Mouse (Mus musculus) liver, adult 2 months (tissue): ENCODE data around the gene Adgrv1. TPM values are rescaled to one million over a fixed set of nuclear protein-coding genes. Genes with fewer than 3 reads are reported as not detected.

Experiments used
- DNase-seq: peaks from one replicate; pipeline ENCODE4 v3.0.0-alpha.2; 2011; ENCODE audit warnings: low read depth, low spot score; ENCODE audit errors: extremely low read depth
- H3K27ac ChIP-seq: fragments of 200-500 bp; replicated peaks from 2 replicates; pipeline ENCODE4 v1.5.1; 2012; ENCODE audit warnings: low read depth, mild to moderate bottlenecking, control low read depth, inconsistent platforms, low read length; ENCODE audit not compliant: insufficient read depth
- H3K27me3 ChIP-seq: fragments of 200-500 bp; 2 replicates; pipeline ENCODE4 v1.6.1; 2012; ENCODE audit warnings: mild to moderate bottlenecking, moderate library complexity, low read length, inconsistent platforms; ENCODE audit not compliant: control insufficient read depth, insufficient read depth
- H3K36me3 ChIP-seq: fragments of 200-500 bp; 2 replicates; pipeline ENCODE4 v1.6.1; 2012; ENCODE audit warnings: low read length, inconsistent platforms; ENCODE audit not compliant: control insufficient read depth, insufficient read depth
- H3K4me1 ChIP-seq: fragments of 200-500 bp; 2 replicates; pipeline ENCODE4 v1.6.1; 2011; ENCODE audit warnings: low read length; ENCODE audit not compliant: control insufficient read depth, insufficient read depth
- H3K4me3 ChIP-seq: fragments of 200-500 bp; 2 replicates; pipeline ENCODE4 v1.5.1; 2011; ENCODE audit warnings: low read depth, mild to moderate bottlenecking, control low read depth, low read length, moderate library complexity; ENCODE audit not compliant: insufficient read depth
- H3K79me2 ChIP-seq: fragments of 200-500 bp; 2 replicates; pipeline ENCODE4 v1.6.1; 2012; ENCODE audit warnings: inconsistent platforms, mild to moderate bottlenecking, low read length, moderate library complexity; ENCODE audit not compliant: control insufficient read depth, insufficient read depth
- H3K9ac ChIP-seq: fragments of 200-500 bp; 2 replicates; pipeline ENCODE4 v1.6.1; 2012; ENCODE audit warnings: low read depth, mild to moderate bottlenecking, control low read depth, inconsistent platforms, low read length
- CTCF ChIP-seq: fragments of 200-500 bp; IDR thresholded peaks from 2 replicates; pipeline ENCODE4 v1.5.1; 2011; ENCODE audit warnings: low read depth, low read length, control low read depth
- POLR2A ChIP-seq: fragments of 200-500 bp; IDR thresholded peaks from 2 replicates; pipeline ENCODE4 v1.6.1; 2011; ENCODE audit warnings: low read length, control low read depth; ENCODE audit not compliant: insufficient read depth; ENCODE audit errors: extremely low read depth
- WGBS: fragments of 180-500 bp; shearing (Covaris S2); methylation state at CpG from one replicate; pipeline ENCODE4 v1.1.7; 2018; 5-methylcytosine and 5-hydroxymethylcytosine counted together
- polyA plus RNA-seq: library from polyadenylated mRNA; depleted of rRNA; stranded (reverse); fragments of >200 nt; gene quantifications from 2 replicates; pipeline ENCODE4 v1.2.3, GENCODE M21; 2012
- total RNA-seq: library from RNA; depleted of rRNA; stranded (reverse); fragments of >200 nt; gene quantifications from 2 replicates; pipeline ENCODE4 v1.2.3, GENCODE M21; 2014

Adgrv1 gene
- total and polyA plus RNA-seq, 2 experiments, result 1.5 to 3.1 TPM

- Histone ChIP-seq H3K4me3 (no peak overlapping the region), H3K36me3 (no peaks in the 10 kb centered on the region), H3K9ac (no peak overlapping the region), H3K27ac (peak overlapping the region; percentile 65; the same call in 1 of the 2 replicates), H3K4me1 (peaks cover 43% of the 10 kb centered on the region), H3K79me2 (no peaks in the 10 kb centered on the region), H3K27me3 (no peaks in the 10 kb centered on the region)
- TF ChIP-seq POLR2A, result no peak
- TF ChIP-seq CTCF, result no peak
- 18% methylated on average over 5 of the region's 5 CpGs for whole genome bisulfite sequencing
- DNase-seq, result peak; percentile 99
Observed at GRCm38 (mm10) chr13:81329762-81330161, 303.2 kb downstream of the Adgrv1 start.

- no peaks in the 10 kb centered on the region for H3K27me3 ChIP-seq
- TF ChIP-seq CTCF (no peak), POLR2A (no peak)
- H3K4me3 ChIP-seq, result no peak overlapping the region
- 18% methylated on average over 1 of the region's 1 CpGs for WGBS
- DNase-seq, result peak; percentile 93
- H3K79me2 ChIP-seq, result no peaks in the 10 kb centered on the region
- peaks cover 42% of the 10 kb centered on the region for H3K4me1 ChIP-seq
- H3K27ac ChIP-seq, result peak overlapping the region; percentile 97
- H3K36me3 ChIP-seq, result no peaks in the 10 kb centered on the region
- H3K9ac ChIP-seq, result peak overlapping the region; percentile 72
Observed at GRCm38 (mm10) chr13:81328181-81328580, 304.8 kb downstream of the Adgrv1 start.

GRCm38 (mm10) chr13:81325606-81326215 lies 307.2 kb downstream of the Adgrv1 start:
- WGBS, result 24% methylated on average over 2 of the region's 2 CpGs
- Histone ChIP-seq H3K36me3 (no peaks in the 10 kb centered on the region), H3K4me1 (peaks cover 31% of the 10 kb centered on the region), H3K27ac (peak overlapping the region; percentile 81), H3K27me3 (no peaks in the 10 kb centered on the region), H3K4me3 (no peak overlapping the region), H3K79me2 (no peaks in the 10 kb centered on the region), H3K9ac (peak overlapping the region; percentile 30; the same call in 1 of the 2 replicates)
- peak; percentile 97 for DNase-seq
- TF ChIP-seq POLR2A (no peak), CTCF (no peak)

GRCm38 (mm10) chr13:81323546-81324316 lies 309.2 kb downstream of the Adgrv1 start:
- H3K27me3 ChIP-seq, result no peaks in the 10 kb centered on the region
- peak overlapping the region; percentile 98 for H3K27ac ChIP-seq
- H3K4me3 ChIP-seq, result no peak overlapping the region
- peak overlapping the region; percentile 69; the same call in 1 of the 2 replicates for H3K9ac ChIP-seq
- TF ChIP-seq CTCF, result no peak
- no peak for TF ChIP-seq POLR2A
- H3K79me2 ChIP-seq, result no peaks in the 10 kb centered on the region; the same call in 1 of the 2 replicates
- DNase-seq, result peak; percentile 91
- H3K36me3 ChIP-seq, result no peaks in the 10 kb centered on the region
- WGBS, result 23% methylated on average over 3 of the region's 3 CpGs
- H3K4me1 ChIP-seq, result peaks cover 24% of the 10 kb centered on the region

GRCm38 (mm10) chr13:81316581-81316980 lies 316.4 kb downstream of the Adgrv1 start:
- Histone ChIP-seq H3K27ac (peak overlapping the region; percentile 59), H3K27me3 (no peaks in the 10 kb centered on the region), H3K4me3 (no peak overlapping the region), H3K4me1 (peaks cover 10% of the 10 kb centered on the region), H3K9ac (no peak overlapping the region; the same call in 1 of the 2 replicates), H3K36me3 (no peaks in the 10 kb centered on the region), H3K79me2 (no peaks in the 10 kb centered on the region; the same call in 1 of the 2 replicates)
- TF ChIP-seq POLR2A, result no peak
- no peak for TF ChIP-seq CTCF
- WGBS, result 29% methylated on average over 4 of the region's 4 CpGs
- peak; percentile 97 for DNase-seq
